In genomic region chr9:82831891-82832290, GRCm38 (mm10) we compare ENCODE assay signal across 25 mouse cellular contexts. TPM values are rescaled to one million over a fixed set of nuclear protein-coding genes. Genes with fewer than 3 reads are reported as not detected.
DNase-seq lines count a peak whose midpoint lies in the region; ATAC-seq and TF ChIP-seq lines count a peak whose summit lies in the region.
"Had no signal": no experiment of that assay in that cellular context is flagged by ENCODE, and none has a peak within 500 bp of the region (broad histone marks: within the 10 kb centered on the region; RNA-seq: fewer than 3 reads in every experiment).

No protein-coding gene starts in this region.

- no peaks in the 10 kb centered on the region for H3K9me3 ChIP-seq in hindbrain, embryonic 14.5 days (ENCODE audit: control insufficient read depth, low read length)
- H3K9me3 ChIP-seq in hindbrain, embryonic 16.5 days (ENCODE audit: control insufficient read depth, low read length), result no peaks in the 10 kb centered on the region
- H3K9me3 ChIP-seq: limb, embryonic 12.5 days; liver, embryonic 12.5 days; neural tube, embryonic 15.5 days had no signal

- no peak overlapping the region for H3K9ac ChIP-seq in hindbrain, embryonic 14.5 days
- H3K9ac ChIP-seq in hindbrain, embryonic 16.5 days (ENCODE audit: low read depth, low read length), result no peak overlapping the region
- H3K9ac ChIP-seq: limb, embryonic 12.5 days; liver, embryonic 12.5 days; neural tube, embryonic 15.5 days had no signal

- H3K27ac ChIP-seq in hindbrain, embryonic 14.5 days, result no peak overlapping the region
- H3K27ac ChIP-seq in hindbrain, embryonic 16.5 days (ENCODE audit: low read depth, low read length), result no peak overlapping the region
- peak overlapping the region; percentile 11; the same call in 1 of the 2 replicates for H3K27ac ChIP-seq in bone marrow macrophage, adult 2 months (ENCODE audit: insufficient read depth, low read depth, low read length)
- H3K27ac ChIP-seq: limb, embryonic 12.5 days; liver, embryonic 12.5 days; neural tube, embryonic 15.5 days had no signal

- peak overlapping the region; percentile 24 for H3K4me2 ChIP-seq in hindbrain, embryonic 14.5 days (replicated peaks)
- H3K4me2 ChIP-seq in hindbrain, embryonic 16.5 days (ENCODE audit: low read length), result no peak overlapping the region
- H3K4me2 ChIP-seq: heart, embryonic 11.5 days; limb, embryonic 12.5 days; liver, embryonic 12.5 days had no signal

- ATAC-seq in hindbrain, embryonic 14.5 days (ENCODE audit: low FRiP score), result no peak
- ATAC-seq in hindbrain, embryonic 16.5 days, result no peak
- ATAC-seq: activated CD4-positive, CD25-positive, alpha-beta regulatory T cell, adult 4 months; CD4-positive, CD25-positive, alpha-beta regulatory T cell, adult 4 months; intestine, embryonic 16.5 days; liver, embryonic 12.5 days; Patski had no signal

- no peaks in the 10 kb centered on the region for H3K27me3 ChIP-seq in hindbrain, embryonic 14.5 days (ENCODE audit: control insufficient read depth, insufficient read depth, low read length)
- no peaks in the 10 kb centered on the region for H3K27me3 ChIP-seq in hindbrain, embryonic 16.5 days (replicated peaks; ENCODE audit: control insufficient read depth, insufficient read depth, low read length)
- H3K27me3 ChIP-seq: limb, embryonic 12.5 days; liver, embryonic 12.5 days; neural tube, embryonic 15.5 days; Patski had no signal

- intact Hi-C loops in heart, postnatal 36 days (cut with DNase I), result no loop called here

- peaks cover 21% of the 10 kb centered on the region for H3K4me1 ChIP-seq in hindbrain, embryonic 14.5 days (replicated peaks; ENCODE audit: control insufficient read depth, insufficient read depth, low read length)
- H3K4me1 ChIP-seq in hindbrain, embryonic 16.5 days (ENCODE audit: control insufficient read depth, insufficient read depth, low read depth, low read length), result peaks cover 10% of the 10 kb centered on the region
- peaks cover 15% of the 10 kb centered on the region for H3K4me1 ChIP-seq in bone marrow macrophage, adult 2 months (ENCODE audit: control insufficient read depth, insufficient read depth, low read length)

- H3K36me3 ChIP-seq in hindbrain, embryonic 14.5 days (replicated peaks; ENCODE audit: control insufficient read depth, insufficient read depth), result no peaks in the 10 kb centered on the region
- no peaks in the 10 kb centered on the region for H3K36me3 ChIP-seq in hindbrain, embryonic 16.5 days (ENCODE audit: control insufficient read depth, insufficient read depth, low read length)
- H3K36me3 ChIP-seq: liver, embryonic 12.5 days had no signal

- WGBS in hindbrain, embryonic 14.5 days, result 64% methylated on average over 4 of the region's 4 CpGs
- 71% methylated on average over 4 of the region's 4 CpGs for WGBS in hindbrain, embryonic 16.5 days

- no peak for DNase-seq in hindbrain, embryonic 14.5 days (ENCODE audit: low spot score)
- DNase-seq in 3134 (ENCODE audit: extremely low read depth, insufficient read length, low spot score), result peak; percentile 48
- peak; percentile 67 for DNase-seq in 3T3-L1 (ENCODE audit: low read depth, low spot score)
- no peak for DNase-seq in layer of hippocampus, adult 8-10 months (ENCODE audit: low spot score in 2 of 2)
- no peak for DNase-seq in heart, postnatal 36 days
- DNase-seq: adrenal gland, adult 8-10 months; cerebellum, adult 18-20 months; cerebellum, postnatal 14 days; kidney, adult 9 months; kidney, postnatal 14 days; lung, adult 18-20 months; lung, postnatal 14 days; right cerebral cortex, adult 18-20 months; right cerebral cortex, postnatal 4 days; thymus, postnatal 14 days had no signal

- no peak for TF ChIP-seq POLR2A in bone marrow macrophage, adult 2 months (IDR thresholded peaks at IDR 0.05; ENCODE audit: borderline replicate concordance, low read depth, low read length)

- no peak for TF ChIP-seq CTCF in bone marrow macrophage, adult 2 months (IDR thresholded peaks at IDR 0.05; ENCODE audit: low read depth, low read length)

- no peak overlapping the region for H3K4me3 ChIP-seq in hindbrain, embryonic 14.5 days (replicated peaks; ENCODE audit: low read length)
- no peak overlapping the region for H3K4me3 ChIP-seq in hindbrain, embryonic 16.5 days (ENCODE audit: low read length)
- no peak overlapping the region for H3K4me3 ChIP-seq in bone marrow macrophage, adult 2 months (ENCODE audit: insufficient read depth, low read length)
- H3K4me3 ChIP-seq: limb, embryonic 12.5 days; liver, embryonic 12.5 days had no signal

RNA-seq across cellular contexts. Expression of gene Irak1bp1, which starts 2.6 kb away (rescaled TPM):
- polyA plus RNA-seq in hindbrain, embryonic 14.5 days (2014; fragmentation: Nextera tagmentation; extraction: Ambion mirVana), result 38.3 and 41.7 TPM in 2 replicates
- polyA plus RNA-seq in hindbrain, embryonic 16.5 days (2015; fragmentation: Nextera tagmentation; extraction: Ambion mirVana), result 31.2 and 36.3 TPM in 2 replicates
- polyA plus RNA-seq in bone marrow macrophage, adult 2 months (2012; ENCODE audit: insufficient read depth, insufficient read length, missing spikeins), result 2.7 and 2.9 TPM in 2 replicates
- total RNA-seq in layer of hippocampus, adult 8-10 months (2022), result 10 to 100 TPM; 17.0 to 19.1 (median 18.5) TPM
- 1 to 10 TPM; 2.1 to 3.5 TPM for total RNA-seq in heart, postnatal 36 days (2021)

Comparison
In these comparisons a context has a peak if more than half of its experiments do, and no peak if none do; other contexts are left out.
1. DNase-seq: peak in 3134 (single experiment) and 3T3-L1 (single experiment); none in hindbrain, embryonic 14.5 days (single experiment), layer of hippocampus, adult 8-10 months (0 of 2) and heart, postnatal 36 days (0 of 2).